Mouse (Mus musculus) heart, adult 9 months (tissue): ENCODE results near the gene Plpp2.
A peak's percentile ranks its signal among the peaks of the same experiment; 100 is the strongest.

Experiments used
- DNase-seq, 2 experiments: peaks; one replicate each; pipeline ENCODE4 v3.0.0; 2022; ENCODE audit warnings: low spot score in 2 of 2

Gene Plpp2

DNA sequence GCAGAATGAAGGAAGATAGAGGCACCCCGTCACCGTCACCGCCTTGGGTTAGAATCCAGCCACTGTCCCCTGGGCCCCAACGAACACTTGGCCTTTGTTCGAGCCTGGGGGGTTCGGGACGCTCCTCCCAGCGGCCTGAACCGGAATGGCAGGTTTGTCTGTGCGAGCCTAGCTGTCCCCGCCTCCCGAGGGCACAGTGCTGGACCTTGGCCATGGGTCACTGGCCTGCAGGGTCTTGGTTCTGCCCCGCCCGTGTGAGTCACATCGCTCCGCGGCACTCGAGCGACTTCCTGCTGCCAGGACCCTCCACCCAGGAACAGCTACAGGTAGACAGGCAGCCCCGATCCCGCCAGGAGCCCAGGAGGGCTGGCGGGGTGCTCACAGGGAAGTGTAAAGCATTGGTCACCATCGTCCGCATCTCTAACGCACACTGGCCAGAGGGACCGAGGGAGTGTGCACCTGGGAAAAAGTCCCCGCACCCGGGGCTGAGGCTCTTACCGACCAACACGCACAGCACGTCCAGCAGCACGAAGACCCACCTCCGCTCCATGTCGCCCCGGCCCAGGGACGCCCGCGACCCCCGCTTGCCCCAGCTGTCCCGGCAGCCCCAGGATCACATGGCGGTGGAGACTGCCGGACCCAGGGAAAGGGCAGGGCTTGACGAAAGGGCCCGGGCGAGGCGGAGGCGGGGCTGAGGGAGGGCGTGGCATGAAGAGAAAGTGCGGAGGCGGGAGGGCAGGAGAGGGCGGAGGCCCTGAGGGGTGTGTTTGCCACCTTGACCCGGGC lies at the start of gene Plpp2:
TSS of gene Plpp2 (minus strand) at position 671 of the 786 bp plus-strand sequence.
- peak; percentile 56 to 59 for DNase-seq

DNA sequence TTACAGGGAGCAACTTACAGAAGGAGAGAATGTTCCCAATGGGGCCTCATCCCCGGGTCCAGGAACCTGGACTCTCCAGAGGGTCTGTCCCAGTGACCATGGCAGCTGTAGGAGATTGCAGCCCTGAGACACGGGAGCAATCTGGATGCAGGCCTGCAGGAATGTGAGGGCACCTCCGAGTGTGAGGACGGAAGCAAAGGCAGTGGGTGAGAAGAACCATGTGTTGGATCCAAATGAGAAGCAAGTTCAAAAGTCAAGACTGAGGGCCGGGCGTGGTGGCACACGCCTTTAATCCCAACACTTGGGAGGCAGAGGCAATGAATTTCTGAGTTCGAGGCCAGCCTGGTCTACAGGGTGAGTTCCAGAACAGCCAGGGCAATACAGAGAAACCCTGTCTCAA lies 47.9 kb upstream of the Plpp2 start:
- no peak for DNase-seq

DNA sequence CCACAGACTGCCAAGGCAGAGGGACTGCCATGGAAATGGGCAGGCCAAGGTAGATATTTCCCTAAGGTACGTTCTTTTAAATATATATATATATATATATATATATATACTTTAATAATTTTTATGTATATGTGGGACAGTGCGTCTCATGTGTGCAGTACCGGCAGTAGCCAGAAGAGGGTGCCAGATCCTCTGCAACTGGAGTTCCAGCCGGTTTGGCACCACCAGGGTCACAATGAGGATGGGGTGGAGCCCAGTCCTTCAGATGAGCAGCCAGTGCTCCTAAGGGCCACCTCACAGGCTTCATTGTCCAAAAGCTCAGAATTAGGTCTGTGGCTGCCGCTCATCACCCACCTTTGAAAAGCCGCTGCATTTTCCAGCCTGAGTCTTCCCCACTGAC lies 47.2 kb upstream of the Plpp2 start:
- DNase-seq, result no peak

DNA sequence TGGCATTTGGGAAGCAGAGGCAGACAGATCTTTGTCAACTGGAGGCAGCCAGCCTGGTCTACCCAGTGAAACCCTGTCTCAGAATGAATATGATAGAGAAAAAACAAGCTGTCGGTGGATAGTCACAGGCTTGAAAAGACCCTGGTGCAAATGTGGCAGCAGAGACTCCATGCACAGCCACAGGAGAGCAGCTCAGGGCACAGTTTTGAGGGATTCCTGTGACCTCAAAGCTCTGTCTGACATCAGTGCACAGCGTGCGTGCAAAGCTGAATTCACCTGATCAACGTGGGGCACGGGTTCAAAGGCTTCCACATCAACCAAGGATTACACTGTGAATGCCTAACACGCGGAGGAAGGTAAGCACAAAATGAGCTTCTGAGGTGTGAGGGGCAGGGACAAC lies 46.8 kb upstream of the Plpp2 start:
- no peak for DNase-seq

DNA sequence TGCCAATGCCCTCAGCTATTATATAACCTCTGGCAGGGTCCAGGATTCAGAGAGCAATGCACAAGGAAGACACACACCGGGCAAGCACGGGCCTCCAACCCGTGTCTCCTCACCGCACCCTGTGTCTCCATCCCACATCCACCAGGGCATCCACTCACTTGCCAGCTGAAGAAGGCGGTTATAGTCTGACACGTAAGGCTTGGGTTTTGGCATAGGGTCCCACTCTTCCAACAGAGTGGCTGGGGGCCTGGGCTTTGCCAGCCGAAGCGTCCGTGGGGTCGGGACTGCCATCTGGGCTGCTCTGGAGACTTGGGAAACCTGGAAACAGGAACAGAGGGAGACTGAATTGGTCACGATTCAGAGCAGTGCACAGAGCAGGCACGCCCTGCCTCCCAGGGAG lies 46.2 kb upstream of the Plpp2 start:
- DNase-seq, result no peak

DNA sequence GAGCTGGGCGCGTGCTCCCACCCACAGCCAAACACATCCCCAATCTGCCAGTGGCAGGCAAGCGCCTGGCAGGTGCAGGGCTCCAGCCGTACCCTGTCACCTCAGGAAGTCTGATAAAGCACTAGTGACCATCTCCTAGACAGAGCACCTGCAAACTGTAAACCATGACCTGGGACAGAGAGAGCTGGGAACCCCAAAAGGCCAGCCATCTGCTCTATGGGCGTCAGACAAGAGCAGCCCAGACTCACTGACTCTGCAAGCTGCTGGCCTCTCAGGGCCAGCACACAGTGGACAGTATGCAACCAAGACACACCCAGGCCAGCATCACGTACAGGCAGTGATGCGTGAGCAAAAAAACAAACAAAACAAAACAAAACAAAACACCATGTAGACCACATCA lies 45.3 kb upstream of the Plpp2 start:
- no peak for DNase-seq

DNA sequence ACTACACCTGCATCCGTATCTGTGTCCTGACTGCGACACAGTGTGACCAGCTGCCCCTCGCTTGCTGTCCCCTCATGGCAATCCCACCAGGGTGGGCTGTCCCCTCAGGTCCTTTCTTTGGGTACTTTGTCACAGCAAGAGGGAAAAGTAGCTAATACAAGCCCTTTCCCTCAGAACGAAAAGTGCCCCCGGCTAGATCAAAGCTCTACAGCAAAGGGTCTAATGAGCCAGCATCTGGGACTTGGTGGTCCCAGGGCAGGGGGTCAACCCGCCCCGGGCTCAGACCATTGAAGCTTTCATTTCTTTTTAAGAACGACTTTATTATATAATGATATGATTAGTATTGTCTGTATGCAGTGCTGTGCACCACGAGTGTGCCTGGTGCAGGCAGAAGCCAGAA lies 44.7 kb upstream of the Plpp2 start:
- DNase-seq, result no peak

DNA sequence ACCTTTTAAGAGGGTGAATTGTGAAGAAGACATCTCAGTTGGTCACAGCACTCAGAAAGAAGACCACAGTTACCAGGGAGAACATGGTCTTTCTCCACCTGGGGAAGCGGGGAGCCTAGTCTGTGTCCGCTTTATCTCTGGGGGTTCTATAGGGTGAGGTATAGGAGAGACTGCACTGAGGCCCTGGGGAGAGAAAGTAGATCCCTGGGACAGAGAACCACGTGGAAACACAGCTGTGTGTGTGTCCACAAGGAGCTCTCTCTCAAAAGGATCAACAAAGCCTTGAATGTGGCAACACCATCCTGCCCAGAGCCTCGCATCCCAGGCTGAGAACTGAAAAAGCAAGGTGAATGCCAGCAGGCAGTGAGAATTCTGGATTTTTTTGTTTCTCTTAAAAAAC lies 43.8 kb upstream of the Plpp2 start:
- DNase-seq, result no peak

DNA sequence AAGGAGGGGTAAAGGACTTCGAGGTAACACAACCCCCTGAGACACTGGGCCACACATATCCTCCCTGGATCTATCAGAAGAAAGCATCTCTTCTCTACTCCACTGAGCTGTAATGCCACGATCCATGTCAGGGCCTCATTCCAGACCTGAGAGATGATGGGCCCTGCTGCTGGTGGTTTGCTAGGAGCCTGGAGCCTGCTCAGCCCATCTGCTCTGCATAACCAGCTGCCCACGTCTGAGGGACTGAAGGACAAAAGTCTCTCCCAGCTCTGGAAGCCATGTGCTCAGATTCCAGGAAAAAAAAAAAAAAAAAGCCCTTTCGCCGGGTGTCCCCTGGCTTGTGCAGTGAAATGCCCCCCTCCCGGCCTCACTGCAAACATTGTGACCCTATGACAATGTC lies 42.2 kb upstream of the Plpp2 start:
- DNase-seq, result no peak

DNA sequence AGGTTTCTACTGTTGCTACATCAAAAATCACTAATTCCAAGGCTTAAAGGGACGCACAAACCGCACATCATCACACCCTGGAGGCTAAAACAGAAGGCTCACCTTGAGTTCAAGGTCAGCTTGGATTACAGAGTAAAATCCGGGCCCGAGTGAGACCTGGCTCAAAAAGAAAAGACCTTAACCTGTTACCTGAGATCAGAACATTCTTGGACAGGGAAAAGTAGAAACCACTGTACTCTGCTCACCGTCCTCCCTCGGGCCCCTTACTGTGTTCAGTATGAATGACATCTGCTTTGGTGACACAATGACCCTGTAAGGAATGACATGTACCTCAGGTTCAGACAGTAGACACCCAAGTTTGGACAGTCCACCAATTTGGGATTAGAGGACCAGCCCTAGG lies 41.2 kb upstream of the Plpp2 start:
- DNase-seq, result no peak

DNA sequence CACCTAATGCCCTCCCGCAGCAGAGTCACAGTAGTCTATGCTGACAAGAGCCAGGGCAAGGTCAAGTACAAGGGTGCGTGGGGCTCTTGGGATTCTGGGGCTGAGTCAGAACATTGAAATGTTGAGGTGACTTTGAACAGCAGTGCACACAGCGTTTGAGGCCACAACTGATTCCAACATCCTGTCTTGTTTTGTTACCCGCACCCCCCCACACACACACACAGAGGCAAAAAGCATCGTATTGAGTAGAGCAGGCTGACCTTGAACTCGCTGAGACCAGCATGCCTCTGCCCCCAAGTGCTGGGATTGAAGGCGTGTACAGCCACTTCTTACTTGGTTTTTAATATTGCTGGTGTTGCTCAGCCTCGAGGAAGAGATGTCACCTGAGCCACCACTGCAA lies 40.8 kb upstream of the Plpp2 start:
- no peak for DNase-seq

DNA sequence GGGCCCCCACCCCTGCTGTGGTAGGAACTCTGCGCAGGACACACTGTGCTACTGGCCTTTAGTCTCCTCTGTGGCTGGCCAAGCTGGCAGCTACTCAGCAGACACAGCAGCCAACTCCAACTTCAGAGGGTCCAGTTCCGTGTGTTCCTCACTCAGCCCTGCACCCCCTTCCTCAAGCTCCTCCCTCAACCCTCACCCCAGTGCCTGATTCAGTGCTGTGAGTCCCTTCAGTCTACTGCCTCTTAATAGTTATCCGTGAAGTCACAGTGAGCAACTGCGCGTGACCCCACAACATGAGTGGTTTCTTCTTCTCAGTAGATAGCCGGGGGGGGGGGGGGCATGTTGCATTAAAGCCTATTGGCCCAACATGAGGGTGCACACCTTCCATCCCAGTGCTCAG lies 40.0 kb upstream of the Plpp2 start:
- DNase-seq, result no peak

DNA sequence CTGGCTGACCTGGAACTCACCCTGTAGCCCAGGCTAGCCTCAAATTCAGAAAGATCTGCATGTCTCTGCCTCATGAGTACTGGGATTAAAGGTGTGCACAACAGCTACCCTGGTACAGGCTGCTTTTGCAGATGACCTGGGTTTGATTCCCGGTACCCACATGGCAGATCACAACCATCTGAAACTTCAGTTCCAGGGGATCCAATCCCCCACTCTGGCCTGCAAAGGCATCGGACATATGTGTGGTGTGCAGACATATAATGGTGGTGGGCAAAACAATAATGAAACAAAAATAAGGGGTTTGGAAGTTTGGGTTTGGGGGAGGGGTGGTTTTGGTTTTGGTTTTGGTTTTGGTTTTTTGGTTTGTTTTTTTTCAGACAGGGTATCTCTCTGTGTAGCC lies 37.7 kb upstream of the Plpp2 start:
- no peak for DNase-seq

DNA sequence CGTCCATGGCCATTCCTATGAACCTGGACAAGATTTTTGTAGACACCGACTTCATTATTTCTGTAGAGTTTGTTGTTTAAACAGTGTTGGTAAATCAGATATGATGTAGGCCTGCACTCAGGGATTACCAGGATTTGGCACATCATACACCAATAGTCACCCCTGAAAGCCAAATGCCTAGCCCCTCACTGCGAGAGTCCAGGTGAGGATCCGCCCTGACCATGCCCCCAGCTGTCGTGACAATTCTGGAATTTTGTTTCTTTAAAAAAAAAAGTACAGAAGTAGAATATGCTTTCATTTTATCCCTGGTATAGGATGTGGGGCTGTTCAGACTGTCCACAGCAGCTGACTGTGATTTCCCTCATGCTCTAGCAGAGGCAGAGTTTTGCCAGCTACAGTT lies 36.3 kb upstream of the Plpp2 start:
- DNase-seq, result no peak

DNA sequence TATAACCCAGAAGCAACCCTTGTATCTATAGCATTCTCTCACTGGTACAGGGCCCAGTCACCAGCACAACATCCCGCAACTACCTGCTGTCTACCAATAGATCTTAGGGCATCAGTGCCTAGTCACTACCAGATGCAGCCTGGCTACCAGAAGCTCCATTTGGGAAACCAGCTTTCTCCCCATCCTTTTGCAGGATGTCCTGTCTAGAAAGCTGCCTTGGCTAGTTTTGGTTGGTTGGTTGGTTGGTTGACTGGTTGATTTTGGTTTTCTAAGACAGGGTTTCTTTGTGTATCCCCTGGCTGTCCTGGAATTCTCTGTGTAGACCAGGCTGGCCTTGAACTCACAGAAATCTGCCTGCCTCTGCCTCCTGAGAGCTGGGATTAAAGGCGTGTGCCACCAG lies 26.1 kb upstream of the Plpp2 start:
- no peak for DNase-seq

DNA sequence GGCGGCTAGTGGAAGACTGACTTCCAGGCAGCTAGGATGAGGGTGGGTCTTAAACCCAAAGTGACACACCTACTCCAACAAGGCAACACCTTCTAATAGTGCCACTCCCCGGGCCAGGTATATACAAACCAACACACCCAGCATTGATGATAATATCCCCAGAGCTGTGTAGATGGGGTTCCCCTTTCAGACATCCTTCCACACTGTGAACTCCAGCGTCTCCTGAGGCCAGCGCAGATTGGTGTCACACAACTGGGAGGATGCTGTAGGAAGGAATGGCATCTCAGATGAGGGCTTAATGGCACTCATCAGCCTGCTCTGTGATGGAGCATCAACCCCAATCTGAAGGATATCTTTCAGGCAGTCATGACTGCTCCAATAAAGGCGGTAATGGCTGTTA lies 23.9 kb upstream of the Plpp2 start:
- no peak for DNase-seq

DNA sequence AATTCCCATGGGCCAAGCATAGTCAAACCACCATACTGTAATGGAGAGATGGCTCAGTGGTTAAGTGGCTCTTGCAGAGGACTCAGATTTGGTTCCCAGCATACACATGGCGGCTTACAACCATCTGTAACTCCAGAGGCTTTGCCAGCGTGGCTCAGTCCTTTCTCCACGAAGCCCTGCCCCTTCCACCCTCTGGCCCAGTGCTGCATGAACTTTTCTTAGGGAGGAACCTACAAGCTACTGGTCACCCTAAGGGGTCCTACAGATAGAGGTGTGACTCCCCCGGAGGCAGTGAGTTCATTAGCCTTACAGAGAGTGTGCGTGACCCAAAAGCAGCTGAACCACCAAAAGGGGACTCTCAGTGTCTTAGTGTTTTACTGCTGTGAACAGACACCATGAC lies 23.4 kb upstream of the Plpp2 start:
- DNase-seq, result no peak

DNA sequence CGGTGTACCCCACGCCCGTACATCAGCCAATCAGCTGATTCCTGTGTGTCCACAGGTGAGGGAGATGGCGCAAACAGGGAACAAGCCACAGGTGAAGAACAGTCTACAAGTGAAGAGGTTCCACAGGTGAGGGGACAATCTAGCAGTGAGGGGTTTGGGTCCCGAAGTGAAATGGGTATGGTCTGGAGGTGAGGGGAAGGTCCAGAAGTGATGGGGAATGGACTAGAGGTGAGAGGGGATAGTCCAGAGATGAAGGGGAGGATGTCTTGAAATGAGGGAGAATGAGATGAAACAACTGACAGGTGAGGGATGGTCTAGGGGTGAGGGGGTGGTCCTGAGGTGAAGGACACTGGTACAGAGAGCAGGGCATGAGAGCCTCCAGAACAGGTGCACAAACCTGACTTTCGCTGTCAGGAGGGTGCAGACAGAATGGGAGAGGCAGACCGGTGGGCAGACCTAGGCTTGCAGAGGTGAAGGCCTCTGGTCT lies 21.7 kb upstream of the Plpp2 start:
- no peak for DNase-seq

DNA sequence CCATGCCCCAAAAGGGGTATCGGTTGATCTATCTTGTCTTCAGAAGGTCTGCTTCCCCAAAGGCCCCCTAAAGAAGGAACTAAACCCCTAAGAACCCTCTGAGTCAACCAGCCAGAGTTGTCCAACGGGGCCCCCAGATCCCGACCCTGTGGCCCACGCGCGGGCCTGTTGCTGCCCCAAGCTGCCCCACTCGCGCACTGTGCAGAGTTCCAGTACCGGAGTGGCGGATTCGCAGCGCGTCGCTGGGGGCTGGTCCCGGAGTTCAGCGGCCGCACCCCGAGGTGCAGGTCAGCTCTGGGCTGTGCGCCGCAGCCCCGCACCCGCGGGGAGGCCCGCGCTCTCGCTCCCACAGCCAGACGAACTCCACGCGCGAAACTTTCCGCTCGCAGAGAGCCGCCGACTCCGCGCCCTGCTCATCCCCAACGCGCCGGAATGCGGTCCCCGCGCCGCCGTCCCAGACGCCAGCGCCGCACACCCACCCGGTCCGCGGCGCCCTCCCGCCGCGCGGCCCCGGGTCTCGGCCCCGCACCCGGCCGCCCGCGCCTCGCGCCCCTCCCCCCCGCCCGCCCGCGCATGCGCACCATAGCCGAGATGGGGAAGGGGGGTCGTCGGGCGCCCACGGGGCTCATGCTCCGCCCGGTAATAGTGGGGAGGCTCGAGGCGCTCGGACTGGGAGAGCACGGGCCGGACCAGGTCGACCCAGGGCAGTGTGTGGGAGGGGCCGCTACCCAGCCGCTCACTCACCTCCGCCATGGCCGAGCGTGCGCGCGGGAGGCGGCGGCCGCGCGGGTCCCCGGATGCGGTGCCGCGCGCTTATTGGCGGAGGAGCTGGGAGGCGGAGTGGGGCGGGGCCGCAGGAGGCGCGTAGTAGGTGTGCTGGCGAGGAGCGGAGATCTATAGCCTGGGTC lies 21.0 kb upstream of the Plpp2 start, which contains the start of gene Mier2:
TSS of gene Mier2 (minus strand) at position 870 of the 908 bp plus-strand sequence.
- DNase-seq, result peak; percentile 76

DNA sequence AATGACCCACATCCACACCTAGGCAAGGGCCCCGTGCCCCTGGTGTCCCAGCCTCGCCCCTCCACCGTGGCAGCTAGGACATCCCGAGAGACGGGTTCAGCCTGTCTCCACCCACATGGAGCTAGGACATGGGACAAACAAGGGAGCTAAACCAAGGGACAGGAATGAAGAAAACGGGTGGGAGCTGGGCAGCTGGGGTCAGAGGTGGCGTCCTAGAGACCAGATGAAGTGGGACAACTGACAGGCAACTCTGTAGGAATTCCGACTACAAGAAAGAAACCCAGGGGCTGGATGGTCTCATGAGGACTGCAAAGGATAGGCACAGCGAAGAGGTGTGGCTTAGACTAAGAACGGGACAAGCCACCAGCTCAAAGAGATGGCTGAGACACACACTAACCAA lies 20.1 kb upstream of the Plpp2 start:
- no peak for DNase-seq

DNA sequence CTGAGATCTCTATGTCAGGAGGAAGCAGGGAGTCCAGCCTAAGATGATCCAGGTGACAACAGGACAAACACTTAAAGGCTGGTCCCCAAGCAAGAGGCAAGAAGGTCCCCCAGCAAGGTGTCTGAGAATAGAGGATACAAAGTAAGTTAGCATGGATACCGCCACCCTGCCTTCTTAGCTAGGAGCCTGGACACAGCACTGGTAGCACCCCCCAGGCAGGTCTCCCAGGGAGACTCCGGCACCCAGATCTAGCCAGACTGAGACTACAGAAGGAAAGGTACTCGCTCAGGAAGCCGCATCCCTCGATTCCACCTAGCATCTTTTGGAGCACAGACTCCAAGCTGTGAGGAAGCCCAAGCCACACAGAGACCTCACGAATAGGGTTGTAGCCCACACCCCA lies 19.6 kb upstream of the Plpp2 start:
- no peak for DNase-seq

DNA sequence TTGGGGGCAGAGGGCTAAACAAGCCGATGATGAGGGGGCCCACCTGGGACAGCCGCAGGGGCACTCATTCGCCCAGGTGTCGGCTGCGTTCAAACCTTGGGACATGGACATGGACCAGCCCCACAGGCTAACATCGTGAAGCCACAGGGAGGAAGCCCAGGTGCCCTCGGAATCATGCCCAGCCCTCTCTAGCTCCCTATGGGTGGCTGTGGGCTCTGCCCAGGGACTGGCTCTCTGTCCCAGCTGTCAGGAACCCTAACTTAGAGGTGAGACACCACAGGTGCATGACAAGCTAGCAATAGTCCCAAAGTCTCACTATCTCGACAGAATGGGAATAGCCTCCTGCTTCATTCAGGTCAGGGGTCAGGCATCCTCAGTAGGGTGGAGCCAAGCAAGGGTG lies 18.9 kb upstream of the Plpp2 start:
- no peak for DNase-seq

DNA sequence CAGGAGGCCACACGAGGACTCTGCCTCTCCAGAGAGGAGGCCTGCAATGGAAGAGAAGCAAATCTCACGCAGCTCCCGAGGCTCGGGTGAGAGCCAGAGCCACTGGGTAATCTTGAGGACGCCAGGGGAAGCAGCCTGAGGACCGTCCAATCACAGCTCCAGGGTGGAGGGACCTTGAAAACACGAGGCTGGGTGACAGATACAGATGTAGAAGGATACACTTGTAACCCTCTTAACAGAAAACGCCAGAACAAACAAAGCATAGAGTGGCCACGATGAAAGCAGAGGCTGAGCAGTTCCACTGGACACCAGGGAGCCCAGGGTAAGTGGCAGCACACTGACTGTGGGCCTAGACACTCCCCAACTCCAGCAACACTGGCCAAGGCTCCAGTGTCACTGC lies 16.8 kb upstream of the Plpp2 start:
- DNase-seq, result no peak
